Mouse (Mus musculus) adrenal gland, postnatal 36 days (tissue): ENCODE data around the gene Pla2g12b. TPM values are rescaled to one million over a fixed set of nuclear protein-coding genes. Genes with fewer than 3 reads are reported as not detected.

ENCODE experiments used
- DNase-seq, 2 experiments: peaks; one replicate each; pipeline ENCODE4 v3.0.0; 2021; ENCODE audit warnings: mixed read lengths in 1 of 2
- total RNA-seq, 2 experiments: library from RNA; stranded (reverse); gene quantifications; 2 replicates each; pipeline ENCODE4 v1.2.3; 2021

Gene Pla2g12b
- total RNA-seq, 2 experiments from 2014 or later: not detected

DNA sequence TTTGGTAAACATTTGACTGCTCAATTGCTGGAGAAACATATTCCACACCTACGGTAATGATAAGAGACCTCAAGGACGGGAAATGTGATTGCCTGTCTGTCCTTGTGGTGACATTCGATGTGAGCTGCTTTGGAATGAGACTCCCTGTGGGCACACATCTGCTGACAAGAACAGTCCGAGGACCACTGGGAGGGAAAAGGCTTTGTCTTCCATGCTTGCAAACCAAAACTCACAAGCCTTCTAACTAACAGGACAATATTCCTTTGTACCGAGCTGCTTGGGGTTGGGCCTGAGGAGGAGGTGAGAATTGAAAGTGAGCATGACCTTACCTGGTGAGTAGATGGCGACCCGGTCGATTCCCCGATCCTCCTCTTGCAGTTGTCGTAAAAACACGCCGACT is 63.8 kb downstream of the Pla2g12b start:
- DNase-seq: no peak

DNA sequence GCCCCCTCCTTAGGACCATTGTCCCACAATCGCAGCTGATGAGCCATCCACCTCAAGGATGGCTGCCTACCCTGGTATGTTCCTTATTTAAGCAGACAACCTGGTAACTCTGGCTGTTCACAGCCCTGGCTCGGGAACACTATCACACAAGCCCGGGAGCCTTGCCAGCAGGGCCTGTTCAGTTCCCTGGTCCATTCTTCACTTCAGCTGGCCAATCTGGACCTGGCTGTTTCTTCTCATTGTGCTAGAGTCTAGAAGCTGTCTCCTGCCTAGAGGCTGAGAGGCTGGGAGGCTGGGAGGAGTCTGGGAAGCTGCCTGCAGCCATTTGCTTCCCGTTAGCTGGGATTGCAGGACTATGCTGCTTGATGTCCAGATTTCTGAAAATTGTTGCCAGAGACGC is 67.0 kb downstream of the Pla2g12b start:
- DNase-seq: no peak

Other genes with a start within 250 kb of the Pla2g12b start
- gene Sept10, start 181.8 kb upstream of the Pla2g12b start, total RNA-seq: 10 to 100 TPM; 42.4 to 61.2 TPM
- gene Sowahc, start 181.7 kb upstream of the Pla2g12b start, total RNA-seq: 10 to 100 TPM; 32.1 to 34.5 TPM
- gene P4ha1, start 80.4 kb upstream of the Pla2g12b start, total RNA-seq: 10 to 100 TPM; 31.1 to 73.6 TPM
- gene Gm10273, start 8.0 kb upstream of the Pla2g12b start, total RNA-seq: 10 to 100 TPM; 75.5 to 75.7 TPM
- gene Oit3, start 38.1 kb downstream of the Pla2g12b start, total RNA-seq: 1 to 10 TPM; 2.8 to 3.7 TPM
- not detected for gene Gm10322, start 212.4 kb downstream of the Pla2g12b start, total RNA-seq
- gene Mcu, start 213.0 kb downstream of the Pla2g12b start, total RNA-seq: 10 to 100 TPM; 42.9 to 53.4 TPM